Mouse (Mus musculus): Measurements from ENCODE around the gene Trpm6.

- TF ChIP-seq CTCF (IDR thresholded peaks at IDR 0.05) = no peak
- no peak for TF ChIP-seq EP300 (IDR thresholded peaks at IDR 0.05)
These were observed 81.4 kb downstream of the Trpm6 start for GRCm38 (mm10) chr19:18831196-18831595.

All from lung, postnatal 0 days (tissue).